Mouse (Mus musculus) midbrain, postnatal 0 days (tissue): ENCODE measurements around the gene Hbp1. TPM values are rescaled to one million over a fixed set of nuclear protein-coding genes. Genes with fewer than 3 reads are reported as not detected.

Source experiments
- ATAC-seq: fragments of 200-750 bp; cut with Nextera tagmentation; 2 replicates; pipeline ENCODE4 v1.8.0; 2017; ENCODE audit warnings: moderate number of reproducible peaks, mild to moderate bottlenecking, moderate TSS enrichment, moderate library complexity; ENCODE audit not compliant: low FRiP score
- DNase-seq: peaks from one replicate; pipeline ENCODE4 v3.0.0-alpha.2; 2015; ENCODE audit warnings: low spot score
- H3K27ac ChIP-seq: fragments of 300-500 bp; sonication (generic); 2 replicates; pipeline ENCODE4 v1.5.1; 2014; ENCODE audit warnings: low read depth, mild to moderate bottlenecking, low read length, mixed read lengths
- H3K27me3 ChIP-seq: fragments of 300-500 bp; sonication (generic); 2 replicates; pipeline ENCODE4 v1.6.1; 2014; ENCODE audit warnings: low read length, control low read depth, mixed read lengths; ENCODE audit not compliant: insufficient read depth
- H3K36me3 ChIP-seq: fragments of 300-500 bp; sonication (generic); 2 replicates; pipeline ENCODE4 v1.6.1; 2014; ENCODE audit warnings: low read length, control low read depth, mixed read lengths; ENCODE audit not compliant: insufficient read depth
- H3K4me1 ChIP-seq: fragments of 300-500 bp; sonication (generic); 2 replicates; pipeline ENCODE4 v1.6.1; 2014; ENCODE audit warnings: mild to moderate bottlenecking, control low read depth, antibody characterized with exemption, low read length, mixed read lengths; ENCODE audit not compliant: insufficient read depth
- H3K4me2 ChIP-seq: fragments of 300-500 bp; sonication (generic); 2 replicates; pipeline ENCODE4 v1.6.1; 2014; ENCODE audit warnings: low read depth, mild to moderate bottlenecking, low read length, mixed read lengths; ENCODE audit not compliant: poor library complexity, severe bottlenecking
- H3K4me3 ChIP-seq: fragments of 300-500 bp; sonication (generic); 2 replicates; pipeline ENCODE4 v1.5.1; 2014; ENCODE audit warnings: low read depth, mild to moderate bottlenecking, low read length, moderate library complexity
- H3K9ac ChIP-seq: fragments of 300-500 bp; sonication (generic); replicated peaks from 2 replicates; pipeline ENCODE4 v1.6.1; 2014; ENCODE audit warnings: mild to moderate bottlenecking, low read length, moderate library complexity, mixed read lengths; ENCODE audit not compliant: poor library complexity, severe bottlenecking
- H3K9me3 ChIP-seq: fragments of 300-500 bp; sonication (generic); 2 replicates; pipeline ENCODE4 v1.6.1; 2016; ENCODE audit warnings: low read length, control low read depth
- CTCF ChIP-seq: IDR thresholded peaks from 2 replicates; pipeline ENCODE4 v1.5.1; 2016; ENCODE audit warnings: antibody characterized with exemption, mild to moderate bottlenecking
- WGBS: fragments of 180-500 bp; shearing (Covaris S2); extraction: QIAGEN DNeasy Blood & Tissue Kit; methylation state at CpG from one replicate; pipeline ENCODE4 v1.1.7; 2014; 5-methylcytosine and 5-hydroxymethylcytosine counted together
- polyA plus RNA-seq: library from polyadenylated mRNA; unstranded; fragments of >200 nt; fragmentation: Nextera tagmentation; extraction: Ambion mirVana; gene quantifications from 2 replicates; pipeline ENCODE4 v1.2.1, GENCODE M21; 2015
- total RNA-seq: library from RNA; depleted of rRNA; stranded (reverse); fragments of >200 nt; gene quantifications from 2 replicates; pipeline ENCODE4 v1.2.3, GENCODE M21; 2014; rRNA removed

Gene Hbp1
- total and polyA plus RNA-seq, 2 experiments from 2014 or later, result 25.4 to 34.4 TPM

- H3K4me1 ChIP-seq, result no peaks in the 10 kb centered on the region
- no peak for TF ChIP-seq CTCF
- no peaks in the 10 kb centered on the region for H3K27me3 ChIP-seq
- no peak overlapping the region for H3K27ac ChIP-seq
- H3K4me2 ChIP-seq, result no peak overlapping the region
- no peaks in the 10 kb centered on the region for H3K9me3 ChIP-seq
- no peak for DNase-seq
- H3K4me3 ChIP-seq, result no peak overlapping the region
- ATAC-seq, result no peak
- H3K9ac ChIP-seq, result no peak overlapping the region
- 91% methylated on average over 4 of the region's 4 CpGs for WGBS
- H3K36me3 ChIP-seq, result peaks cover 5% of the 10 kb centered on the region; the same call in 1 of the 2 replicates
Measured at GRCm38 (mm10) chr12:31885084-31885483, 65.3 kb downstream of the Hbp1 start.

DNA sequence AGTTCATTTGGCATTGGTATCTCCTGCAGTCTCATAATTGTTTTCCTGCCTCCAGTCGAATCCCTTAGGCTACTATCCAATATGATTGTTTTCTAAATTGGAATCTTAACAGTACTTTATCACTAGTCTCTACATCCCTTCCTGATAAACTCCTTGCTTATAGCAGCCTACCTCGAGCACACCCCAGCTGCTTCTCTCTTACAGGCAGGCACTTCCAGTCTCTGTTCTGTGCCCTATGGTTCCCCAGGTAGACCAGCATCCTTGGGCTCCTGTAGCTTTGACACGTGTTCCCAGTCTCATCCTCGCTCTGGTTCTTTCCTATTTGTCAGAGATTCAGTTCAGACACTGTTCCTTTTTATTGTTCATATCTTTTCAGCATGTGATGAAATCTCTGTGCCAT lies 66.0 kb downstream of the Hbp1 start:
- no peaks in the 10 kb centered on the region for H3K9me3 ChIP-seq

DNA sequence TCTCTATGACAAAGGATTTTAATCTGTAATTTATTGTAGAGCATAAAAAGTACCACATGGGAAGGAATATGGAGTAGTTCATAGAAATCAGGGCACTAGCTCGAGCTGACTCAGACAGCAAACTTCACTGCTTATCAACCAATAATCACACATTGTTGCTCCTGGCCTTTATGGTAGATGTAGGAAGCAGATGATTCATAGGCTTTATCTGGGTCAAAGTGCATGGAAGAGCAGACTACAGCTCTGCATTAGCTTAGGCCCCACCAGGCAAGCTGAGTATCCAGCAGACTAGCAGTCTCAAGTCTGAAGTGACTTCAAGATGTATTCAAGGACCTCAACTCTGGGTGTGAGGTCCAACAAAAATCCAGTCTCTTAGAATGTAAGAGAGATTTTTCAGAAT lies 67.6 kb downstream of the Hbp1 start:
- Histone ChIP-seq H3K4me2 (no peak overlapping the region), H3K27ac (no peak overlapping the region), H3K27me3 (no peaks in the 10 kb centered on the region), H3K9ac (no peak overlapping the region), H3K4me1 (no peaks in the 10 kb centered on the region), H3K4me3 (no peak overlapping the region), H3K36me3 (peaks cover 5% of the 10 kb centered on the region; the same call in 1 of the 2 replicates), H3K9me3 (no peaks in the 10 kb centered on the region)
- ATAC-seq, result no peak
- WGBS, result 85% methylated on average over 1 of the region's 1 CpGs
- no peak for TF ChIP-seq CTCF
- no peak for DNase-seq

More for the DNA sequence above, 66.0 kb downstream of the Hbp1 start:
- H3K4me2 ChIP-seq, result no peak overlapping the region
- no peak for DNase-seq
- ATAC-seq, result no peak
- H3K4me3 ChIP-seq, result no peak overlapping the region
- H3K4me1 ChIP-seq, result no peaks in the 10 kb centered on the region
- H3K9ac ChIP-seq, result no peak overlapping the region
- H3K36me3 ChIP-seq, result peaks cover 5% of the 10 kb centered on the region; the same call in 1 of the 2 replicates
- WGBS, result 84% methylated on average over 4 of the region's 4 CpGs
- TF ChIP-seq CTCF, result no peak
- H3K27me3 ChIP-seq, result no peaks in the 10 kb centered on the region
- no peak overlapping the region for H3K27ac ChIP-seq

GRCm38 (mm10) chr12:31876775-31877174 lies 73.6 kb downstream of the Hbp1 start:
- Histone ChIP-seq H3K27ac (no peak overlapping the region), H3K4me3 (no peak overlapping the region), H3K4me2 (no peak overlapping the region), H3K9ac (no peak overlapping the region), H3K9me3 (no peaks in the 10 kb centered on the region), H3K36me3 (no peaks in the 10 kb centered on the region), H3K27me3 (no peaks in the 10 kb centered on the region), H3K4me1 (no peaks in the 10 kb centered on the region)
- ATAC-seq (no peak), DNase-seq (no peak)
- WGBS, result 86% methylated on average over 4 of the region's 4 CpGs
- TF ChIP-seq CTCF, result no peak

Other genes with a start within 250 kb of the Hbp1 start
- 21.2 and 22.6 TPM in 2 replicates for gene Gpr22, start 236.6 kb downstream of the Hbp1 start, total RNA-seq
- 17.5 and 19.0 TPM in 2 replicates for gene Gpr22, start 236.6 kb downstream of the Hbp1 start, polyA plus RNA-seq
- gene Prkar2b, start 110.8 kb upstream of the Hbp1 start, total RNA-seq, result 182 and 231 TPM in 2 replicates
- gene Prkar2b, start 110.8 kb upstream of the Hbp1 start, polyA plus RNA-seq, result 121 and 132 TPM in 2 replicates